Mouse (Mus musculus): ENCODE results near the gene Gmfg.

Gene Gmfg

GRCm38 (mm10) chr7:28436932-28437570 lies at the start of gene Gmfg:
TSS of gene Gmfg (plus strand) at chr7:28437447.
- peak; percentile 78 for DNase-seq (ENCODE audit: low spot score)

- DNase-seq (ENCODE audit: low spot score): no peak
These were observed 46.9 kb upstream of the Gmfg start for GRCm38 (mm10) chr7:28390331-28390730.

DNA sequence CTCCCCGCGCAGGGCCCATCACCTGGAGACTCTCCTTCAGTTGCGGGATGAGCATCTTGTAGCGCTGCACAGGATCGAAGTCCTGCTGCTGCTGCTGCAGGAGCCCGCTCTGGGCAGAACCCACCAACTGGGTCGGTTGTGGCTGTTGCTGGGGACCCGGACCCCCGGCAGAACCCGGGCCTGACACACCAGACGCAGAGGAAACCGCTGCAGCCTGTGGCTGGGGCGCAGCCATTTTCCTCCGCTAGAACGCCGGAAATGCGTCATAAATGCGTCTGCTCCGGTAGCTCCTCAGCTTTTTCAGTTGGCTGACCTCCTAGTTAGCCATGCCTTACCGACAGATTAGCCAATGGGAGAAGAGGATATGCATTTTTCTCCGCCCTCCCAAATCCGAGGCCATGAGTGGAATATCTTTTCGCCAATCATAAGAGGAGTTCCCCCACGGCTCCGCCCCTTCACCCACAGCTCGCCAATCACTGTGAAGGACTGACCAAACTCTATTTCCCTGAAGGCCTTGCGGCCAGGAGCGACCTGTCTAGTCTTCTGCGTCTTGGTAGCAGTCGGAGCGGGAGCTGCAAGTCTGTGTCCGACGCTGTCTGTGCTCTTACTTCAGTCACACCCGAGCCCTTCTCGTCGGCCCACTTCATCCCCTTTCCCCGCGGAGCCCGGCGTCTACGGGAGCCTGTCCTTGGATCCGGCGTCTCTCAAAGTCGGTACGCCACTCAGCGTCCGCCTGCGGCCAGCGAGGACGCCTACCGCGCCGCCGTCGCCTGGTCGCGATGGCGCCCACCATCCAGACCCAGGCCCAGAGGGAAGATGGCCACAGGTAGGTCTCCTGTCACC lies 44.6 kb upstream of the Gmfg start, which contains the start of the genes Med29 and Paf1:
Gene Med29 (minus strand): TSS at position 280 of the 843 bp plus-strand sequence.
Gene Paf1 (plus strand): TSS at position 523 of the 843 bp plus-strand sequence.
- DNase-seq (ENCODE audit: low spot score): peak; percentile 98

- DNase-seq (ENCODE audit: low spot score): no peak
These were observed 43.8 kb upstream of the Gmfg start for GRCm38 (mm10) chr7:28393272-28393951.

DNA sequence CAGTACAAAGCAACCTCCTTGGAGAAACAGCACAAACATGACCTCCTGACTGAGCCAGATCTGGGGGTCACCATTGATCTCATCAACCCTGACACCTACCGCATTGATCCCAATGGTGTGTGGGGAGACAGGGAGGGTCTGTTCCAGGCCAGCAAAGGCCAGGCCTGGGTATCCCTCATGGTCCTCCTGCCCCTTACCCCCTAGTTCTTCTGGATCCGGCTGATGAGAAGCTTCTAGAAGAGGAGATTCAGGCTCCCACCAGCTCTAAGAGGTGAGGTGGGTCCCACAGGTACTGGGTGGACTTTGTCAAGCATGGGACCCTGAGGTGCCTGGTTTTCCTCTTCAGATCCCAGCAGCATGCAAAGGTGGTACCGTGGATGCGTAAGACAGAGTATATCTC lies 41.8 kb upstream of the Gmfg start:
- no peak for DNase-seq (ENCODE audit: low spot score)

DNA sequence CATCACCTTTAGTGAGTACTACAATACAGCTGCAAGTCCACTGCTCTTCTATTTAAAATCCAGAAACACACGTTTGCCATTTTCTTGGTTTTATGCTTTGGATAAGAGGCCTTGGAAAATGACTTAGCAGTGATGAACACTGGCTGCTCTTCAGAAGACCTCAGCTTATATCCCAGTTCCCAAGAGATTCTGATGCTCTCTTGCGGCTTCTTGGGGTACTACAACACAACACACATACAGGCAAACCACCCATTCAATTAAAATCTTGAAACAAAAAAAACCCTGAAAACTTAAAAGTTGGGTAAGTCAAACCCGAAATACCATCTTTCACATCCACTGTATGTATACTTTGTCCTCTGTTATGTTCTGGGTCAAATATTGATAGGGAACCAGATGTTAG lies 39.2 kb upstream of the Gmfg start:
- DNase-seq (ENCODE audit: low spot score): no peak

DNA sequence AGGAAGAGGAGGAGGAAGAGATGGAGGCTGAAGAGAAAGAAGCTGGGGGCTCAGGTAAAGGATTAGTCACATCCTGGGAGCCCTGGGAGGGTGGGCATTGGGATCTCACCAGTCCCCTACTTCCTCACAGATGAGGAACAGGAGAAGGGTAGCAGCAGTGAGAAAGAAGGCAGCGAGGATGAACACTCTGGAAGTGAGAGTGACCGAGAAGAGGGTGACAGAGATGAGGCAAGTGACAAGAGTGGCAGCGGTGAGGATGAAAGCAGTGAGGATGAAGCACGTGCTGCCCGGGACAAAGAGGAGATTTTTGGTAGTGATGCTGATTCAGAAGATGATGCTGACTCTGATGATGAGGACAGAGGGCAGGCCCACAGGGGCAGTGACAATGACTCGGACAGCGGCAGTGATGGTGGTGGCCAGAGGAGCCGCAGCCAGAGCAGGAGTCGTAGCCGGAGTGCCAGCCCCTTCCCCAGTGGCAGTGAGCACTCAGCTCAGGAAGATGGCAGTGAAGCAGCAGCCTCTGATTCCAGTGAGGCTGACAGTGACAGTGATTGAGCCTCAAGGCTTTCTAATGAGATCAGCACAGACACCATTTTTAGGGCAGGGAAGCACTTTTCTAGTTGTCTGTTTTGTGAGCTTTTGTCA lies 38.4 kb upstream of the Gmfg start:
- DNase-seq (ENCODE audit: low spot score): no peak

GRCm38 (mm10) chr7:28401030-28401429 lies 36.2 kb upstream of the Gmfg start:
- no peak for DNase-seq (ENCODE audit: low spot score)

DNA sequence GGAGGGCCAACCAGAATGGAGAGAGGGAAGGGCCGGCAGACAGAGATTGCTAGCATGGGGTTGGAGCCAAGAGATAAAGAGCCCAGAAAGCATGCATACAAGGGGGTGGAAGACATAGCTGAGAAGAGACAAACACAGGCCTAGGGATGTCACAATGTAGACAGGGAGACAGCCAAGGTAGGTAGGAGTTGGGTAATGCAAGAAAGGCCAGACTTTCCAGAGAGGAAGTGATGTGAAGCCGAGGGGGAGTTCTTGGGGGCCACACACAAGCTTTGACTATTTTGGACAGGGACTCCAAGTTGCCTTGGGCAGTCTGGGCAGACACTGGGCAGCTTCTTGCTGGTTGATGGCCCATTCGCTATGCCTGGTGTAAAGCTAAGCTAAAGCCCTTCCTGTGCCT lies 35.3 kb upstream of the Gmfg start:
- DNase-seq (ENCODE audit: low spot score): no peak

GRCm38 (mm10) chr7:28410841-28411475 lies 26.3 kb upstream of the Gmfg start:
- no peak for DNase-seq (ENCODE audit: low spot score)

DNA sequence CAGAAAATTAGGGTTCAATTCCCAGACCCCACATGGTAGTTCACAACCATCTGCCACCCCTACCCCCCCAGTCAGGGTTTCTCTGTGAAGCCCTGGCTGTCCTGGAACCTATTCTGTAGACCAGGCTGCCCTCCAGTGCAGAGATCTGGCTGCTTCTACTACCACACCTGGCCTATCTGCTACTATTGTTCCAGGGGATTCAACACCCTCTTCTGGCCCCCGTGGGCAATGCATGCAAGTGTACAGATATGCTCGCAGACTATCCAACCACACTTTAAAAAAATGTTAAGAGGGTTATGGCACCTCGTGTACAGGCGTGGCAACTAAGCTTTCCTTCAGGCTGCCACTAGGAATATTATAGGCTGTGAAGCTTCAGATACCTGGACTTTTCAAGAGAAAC lies 24.4 kb upstream of the Gmfg start:
- DNase-seq (ENCODE audit: low spot score): no peak

GRCm38 (mm10) chr7:28417368-28417767 lies 19.9 kb upstream of the Gmfg start:
- DNase-seq (ENCODE audit: low spot score): no peak

- DNase-seq (ENCODE audit: low spot score): no peak
These were observed 19.1 kb upstream of the Gmfg start for GRCm38 (mm10) chr7:28418096-28418670.

DNA sequence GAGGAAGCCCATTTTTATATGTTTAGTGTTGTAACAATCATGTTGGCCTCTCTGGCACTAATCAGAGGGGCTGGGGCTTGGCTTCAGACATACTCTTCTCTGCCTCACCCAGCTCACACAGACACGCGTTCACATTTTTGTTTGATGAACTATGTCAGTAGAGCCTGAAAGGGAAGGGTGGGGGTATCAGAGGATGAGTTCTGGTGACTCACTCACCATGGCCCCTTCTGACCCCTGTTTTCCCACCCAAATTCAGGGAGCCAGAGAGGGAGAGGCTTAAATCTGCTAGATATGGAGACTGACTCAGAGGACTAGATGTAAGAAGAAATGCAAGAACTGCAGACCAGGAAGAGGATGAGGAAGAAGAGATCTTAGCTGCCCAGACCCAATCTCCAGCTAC lies 17.8 kb upstream of the Gmfg start:
- no peak for DNase-seq (ENCODE audit: low spot score)

DNA sequence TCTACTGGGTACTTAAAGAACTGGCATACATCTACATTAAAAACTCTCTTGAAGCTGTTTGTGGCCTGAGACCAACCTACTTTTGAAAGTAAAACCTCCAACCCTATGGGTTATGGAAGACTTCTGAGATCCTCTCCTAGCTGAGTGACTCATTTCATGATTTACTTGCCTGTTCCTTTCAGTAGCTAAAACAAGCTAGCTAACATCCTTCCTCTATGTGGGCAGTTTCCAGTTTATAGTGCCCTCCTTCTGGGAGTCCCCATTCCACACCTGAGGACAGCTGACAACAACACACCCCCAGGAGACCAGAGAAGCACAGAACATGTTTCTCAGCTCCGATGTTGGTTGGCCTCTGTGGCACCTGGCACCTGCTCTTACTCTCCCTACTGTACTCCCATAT lies 14.2 kb upstream of the Gmfg start:
- DNase-seq (ENCODE audit: low spot score): no peak

GRCm38 (mm10) chr7:28427738-28428137 lies 9.5 kb upstream of the Gmfg start:
- no peak for DNase-seq (ENCODE audit: low spot score)

GRCm38 (mm10) chr7:28430512-28430911 lies 6.7 kb upstream of the Gmfg start:
- DNase-seq (ENCODE audit: low spot score): no peak

DNA sequence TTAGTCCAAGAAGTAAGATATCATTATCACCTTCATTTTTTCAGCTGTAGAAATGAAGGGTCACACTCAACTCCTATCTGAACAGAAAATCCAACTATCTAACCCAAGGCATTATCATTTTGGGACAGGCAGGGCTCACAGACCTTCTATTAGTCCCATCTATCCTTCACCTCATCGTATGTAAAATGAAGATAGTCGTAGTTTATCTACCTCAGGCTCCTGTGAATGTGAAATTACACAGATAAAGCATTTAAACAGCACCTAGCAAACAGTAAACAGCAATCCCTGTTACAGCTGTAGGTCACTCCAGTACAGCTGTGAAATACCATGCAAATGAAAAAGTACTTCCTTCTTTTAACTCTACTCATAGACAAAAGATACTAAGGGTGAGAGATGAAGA lies 5.0 kb upstream of the Gmfg start:
- no peak for DNase-seq (ENCODE audit: low spot score)

DNA sequence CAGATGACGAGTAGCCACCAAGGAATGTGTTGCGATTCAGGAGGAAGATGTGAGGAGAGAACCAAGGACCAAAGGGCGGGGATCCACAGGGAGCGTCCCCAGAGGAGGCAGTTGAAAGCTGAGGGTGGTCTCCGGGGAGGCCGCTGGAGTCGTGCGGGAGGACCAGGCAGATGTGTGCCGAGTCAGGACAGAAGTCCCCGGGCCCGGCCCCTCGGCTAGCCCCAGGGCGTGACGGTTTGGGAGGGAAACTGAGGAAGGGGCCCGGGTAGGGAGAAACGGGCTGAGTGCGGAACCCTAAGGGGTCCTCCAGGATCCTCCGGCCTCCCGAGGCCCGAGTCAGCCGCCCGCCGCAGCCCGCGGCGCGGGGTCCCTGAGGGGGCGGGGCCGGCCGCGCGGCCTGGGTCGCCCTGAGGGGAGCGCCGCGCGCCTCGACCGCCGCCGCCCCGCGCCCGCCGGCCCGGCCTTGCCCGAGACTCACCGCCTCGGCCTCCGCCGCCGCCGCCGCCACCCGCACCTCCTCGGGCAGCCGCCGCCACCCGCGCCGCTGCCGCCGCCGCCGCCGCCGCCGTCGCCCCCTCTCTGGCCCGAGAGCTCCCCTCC lies 1.5 kb upstream of the Gmfg start:
- DNase-seq (ENCODE audit: low spot score): no peak

GRCm38 (mm10) chr7:28436271-28436904 lies 859 bp upstream of the Gmfg start:
- DNase-seq (ENCODE audit: low spot score): peak; percentile 99

DNA sequence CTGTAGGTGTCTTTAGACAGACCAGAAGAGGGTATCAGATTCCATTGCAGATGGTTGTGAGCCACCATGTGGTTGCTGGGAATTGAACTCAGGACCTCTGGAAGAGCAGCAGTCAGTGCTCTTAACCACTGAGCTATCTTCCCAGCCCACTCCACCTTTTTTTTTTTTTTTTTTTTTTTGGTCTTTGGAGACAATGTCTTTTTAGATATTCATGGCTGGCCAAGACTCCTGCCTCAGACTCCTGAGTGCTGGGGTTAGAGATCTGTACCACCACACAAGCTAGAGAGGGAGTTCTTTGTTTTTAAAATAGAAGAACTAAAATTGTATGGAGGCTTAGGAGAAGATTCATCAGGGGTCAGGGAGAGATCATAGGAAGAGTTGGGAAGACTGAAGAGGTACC lies 717 bp downstream of the Gmfg start:
- no peak for DNase-seq (ENCODE audit: low spot score)

All from layer of hippocampus, adult 9-10 months (tissue).